Mouse (Mus musculus) heart, embryonic 14.5 days (tissue): ENCODE measurements around the gene Hnrnpul1. TPM values are rescaled to one million over a fixed set of nuclear protein-coding genes. Genes with fewer than 3 reads are reported as not detected.
A peak's percentile ranks its signal among the peaks of the same experiment; 100 is the strongest.

Experiments used
- ATAC-seq: fragments of 200-750 bp; cut with Nextera tagmentation; 2 replicates; pipeline ENCODE4 v1.8.0; 2017; ENCODE audit warnings: low read depth, moderate TSS enrichment; ENCODE audit not compliant: insufficient number of reproducible peaks, insufficient read depth, low FRiP score
- H3K27ac ChIP-seq, 2 experiments: fragments of 200-500 bp in 1 of 2; fragments of 300-500 bp in 1 of 2; sonication (generic) in 1 of 2; replicated peaks in 1 of 2; 2 replicates each; pipeline ENCODE4 v1.5.1; 2012 to 2014; ENCODE audit warnings: low read depth in 2 of 2, low read length in 2 of 2, control low read depth in 1 of 2, mild to moderate bottlenecking in 1 of 2, mixed read lengths in 1 of 2; ENCODE audit not compliant: control insufficient read depth in 1 of 2, insufficient read depth in 1 of 2
- H3K27me3 ChIP-seq: fragments of 300-500 bp; sonication (generic); 2 replicates; pipeline ENCODE4 v1.6.1; 2014; ENCODE audit warnings: mild to moderate bottlenecking, low read length, control low read depth; ENCODE audit not compliant: control insufficient read depth, insufficient read depth
- H3K36me3 ChIP-seq: fragments of 300-500 bp; sonication (generic); 2 replicates; pipeline ENCODE4 v1.6.1; 2014; ENCODE audit warnings: mild to moderate bottlenecking, control low read depth, low read length, mixed read lengths; ENCODE audit not compliant: control insufficient read depth, insufficient read depth
- H3K4me1 ChIP-seq, 2 experiments: fragments of 200-500 bp in 1 of 2; fragments of 300-500 bp in 1 of 2; sonication (generic) in 1 of 2; 2 replicates each; pipeline ENCODE4 v1.6.1; 2012 to 2014; ENCODE audit warnings: low read length in 2 of 2, control low read depth in 1 of 2, mixed read lengths in 1 of 2; ENCODE audit not compliant: control insufficient read depth in 2 of 2, insufficient read depth in 2 of 2
- H3K4me2 ChIP-seq: fragments of 300-500 bp; sonication (generic); 2 replicates; pipeline ENCODE4 v1.6.1; 2014; ENCODE audit warnings: mild to moderate bottlenecking, low read length
- H3K4me3 ChIP-seq, 2 experiments: fragments of 200-500 bp in 1 of 2; fragments of 300-500 bp in 1 of 2; sonication (generic) in 1 of 2; 2 replicates each; pipeline ENCODE4 v1.5.1; 2012 to 2014; ENCODE audit warnings: low read length in 2 of 2, mild to moderate bottlenecking in 2 of 2, control low read depth in 1 of 2, low read depth in 1 of 2, moderate library complexity in 1 of 2; ENCODE audit not compliant: control insufficient read depth in 1 of 2, insufficient read depth in 1 of 2
- H3K9ac ChIP-seq: fragments of 300-500 bp; sonication (generic); 2 replicates; pipeline ENCODE4 v1.6.1; 2014; ENCODE audit warnings: mild to moderate bottlenecking, low read length
- H3K9me3 ChIP-seq: fragments of 300-500 bp; sonication (generic); 2 replicates; pipeline ENCODE4 v1.6.1; 2016; ENCODE audit warnings: low read length, control low read depth; ENCODE audit not compliant: control insufficient read depth
- WGBS: fragments of 180-500 bp; shearing (Covaris S2); extraction: QIAGEN DNeasy Blood & Tissue Kit; methylation state at CpG from one replicate; pipeline ENCODE4 v1.1.7; 2014; 5-methylcytosine and 5-hydroxymethylcytosine counted together
- polyA plus RNA-seq: library from polyadenylated mRNA; unstranded; fragments of >200 nt; fragmentation: Nextera tagmentation; extraction: Ambion mirVana; gene quantifications from 2 replicates; pipeline ENCODE4 v1.2.1, GENCODE M21; 2014

The Hnrnpul1 gene
- polyA plus RNA-seq, 1 experiment from 2014 or later, result 50.9 TPM

GRCm38 (mm10) chr7:25703793-25704494 is 50.6 kb downstream of the Hnrnpul1 start:
- peaks cover 21% of the 10 kb centered on the region; the same call in 1 of the 2 replicates for H3K36me3 ChIP-seq
- 18% methylated on average over 10 of the region's 10 CpGs for whole genome bisulfite sequencing
- peaks cover 24 to 32% of the 10 kb centered on the region in 2 experiments for H3K4me1 ChIP-seq
- no peak for ATAC-seq
- no peaks in the 10 kb centered on the region for H3K27me3 ChIP-seq
- peak overlapping the region in 1 of 2 experiments; percentile 33; a peak in 1 of 4 replicates for H3K27ac ChIP-seq
- no peak overlapping the region for H3K4me3 ChIP-seq
- peak overlapping the region; percentile 63 for H3K4me2 ChIP-seq
- peaks cover 6% of the 10 kb centered on the region for H3K9me3 ChIP-seq
- H3K9ac ChIP-seq, result peak overlapping the region; percentile 44; the same call in 1 of the 2 replicates

GRCm38 (mm10) chr7:25702350-25702749 is 52.2 kb downstream of the Hnrnpul1 start:
- no peak overlapping the region for H3K27ac ChIP-seq
- 90% methylated on average over 2 of the region's 2 CpGs for WGBS
- no peaks in the 10 kb centered on the region for H3K27me3 ChIP-seq
- peaks cover 28% of the 10 kb centered on the region; the same call in 1 of the 2 replicates for H3K36me3 ChIP-seq
- no peak overlapping the region for H3K4me3 ChIP-seq
- H3K4me2 ChIP-seq, result no peak overlapping the region
- H3K4me1 ChIP-seq, result peaks cover 18 to 26% of the 10 kb centered on the region in 2 experiments
- ATAC-seq, result no peak
- H3K9ac ChIP-seq, result no peak overlapping the region
- peaks cover 6% of the 10 kb centered on the region for H3K9me3 ChIP-seq

- Histone ChIP-seq H3K4me2 (no peak overlapping the region), H3K27ac (no peak overlapping the region), H3K27me3 (no peaks in the 10 kb centered on the region), H3K9me3 (peaks cover 6% of the 10 kb centered on the region), H3K9ac (no peak overlapping the region), H3K4me3 (no peak overlapping the region), H3K36me3 (peaks cover 39% of the 10 kb centered on the region), H3K4me1 (peaks cover 11 to 15% of the 10 kb centered on the region in 2 experiments)
- 74% methylated on average over 12 of the region's 12 CpGs for WGBS
- no peak for ATAC-seq
Measured at GRCm38 (mm10) chr7:25700732-25701131, 53.8 kb downstream of the Hnrnpul1 start.

GRCm38 (mm10) chr7:25699851-25700250 is 54.7 kb downstream of the Hnrnpul1 start:
- Histone ChIP-seq H3K27ac (no peak overlapping the region), H3K36me3 (peaks cover 45% of the 10 kb centered on the region)
- WGBS, result 59% methylated on average over 13 of the region's 13 CpGs

GRCm38 (mm10) chr7:25694104-25694503 is 60.5 kb downstream of the Hnrnpul1 start:
- no peak overlapping the region for H3K27ac ChIP-seq
- ATAC-seq, result no peak
- H3K4me3 ChIP-seq, result no peak overlapping the region
- no peak overlapping the region for H3K9ac ChIP-seq
- peaks cover 29% of the 10 kb centered on the region for H3K36me3 ChIP-seq
- WGBS, result 68% methylated on average over 8 of the region's 8 CpGs
- no peak overlapping the region for H3K4me2 ChIP-seq
- H3K9me3 ChIP-seq, result no peaks in the 10 kb centered on the region
- no peaks in the 10 kb centered on the region for H3K27me3 ChIP-seq
- no peaks in the 10 kb centered on the region; a peak in 1 of 4 replicates for H3K4me1 ChIP-seq

More at GRCm38 (mm10) chr7:25699851-25700250, 54.7 kb downstream of the Hnrnpul1 start:
- no peak for ATAC-seq
- no peaks in the 10 kb centered on the region for H3K27me3 ChIP-seq
- H3K4me3 ChIP-seq, result no peak overlapping the region
- H3K4me2 ChIP-seq, result no peak overlapping the region
- peaks cover 8 to 9% of the 10 kb centered on the region in 2 experiments for H3K4me1 ChIP-seq
- H3K9me3 ChIP-seq, result peaks cover 6% of the 10 kb centered on the region
- H3K9ac ChIP-seq, result no peak overlapping the region

GRCm38 (mm10) chr7:25690051-25690450 is 64.5 kb downstream of the Hnrnpul1 start:
- Histone ChIP-seq H3K36me3 (peaks cover 5% of the 10 kb centered on the region; the same call in 1 of the 2 replicates), H3K9me3 (no peaks in the 10 kb centered on the region), H3K27me3 (no peaks in the 10 kb centered on the region), H3K4me3 (peak overlapping the region in 1 of 2 experiments; percentile 67; a peak in 3 of 4 replicates), H3K27ac (peak overlapping the region in 1 of 2 experiments; percentile 80; a peak in 2 of 4 replicates), H3K9ac (no peak overlapping the region), H3K4me1 (peaks cover 7 to 13% of the 10 kb centered on the region in 2 experiments), H3K4me2 (peak overlapping the region; percentile 98)
- no peak for ATAC-seq
- WGBS, result 30% methylated on average over 5 of the region's 5 CpGs

- Histone ChIP-seq H3K9me3 (no peaks in the 10 kb centered on the region), H3K4me2 (peak overlapping the region; percentile 98), H3K9ac (peak overlapping the region; percentile 76), H3K27ac (peak overlapping the region in 1 of 2 experiments; percentile 80; a peak in 2 of 4 replicates), H3K36me3 (0 out of 2 replicates have a peak, but pooled peaks cover 1% of the 10 kb centered on the region), H3K4me3 (peak overlapping the region; percentile 67 to 73), H3K4me1 (peaks cover 7 to 13% of the 10 kb centered on the region in 2 experiments), H3K27me3 (no peaks in the 10 kb centered on the region)
- 7% methylated on average over 12 of the region's 12 CpGs for WGBS
- ATAC-seq, result no peak
Measured at GRCm38 (mm10) chr7:25689603-25690021, 64.9 kb downstream of the Hnrnpul1 start.
